Mouse (Mus musculus) cerebellum, postnatal 36 days (tissue): ENCODE measurements at regions not wholly inside any gene's neighbourhood (a gene's known extent, or its start where the extent isn't known, plus 50 kb on each side); places are given as distances from the start of the nearest gene placed in this dataset.

Experiments used
- DNase-seq, 2 experiments: peaks; one replicate each; pipeline ENCODE4 v3.0.0; 2021 to 2022; ENCODE audit warnings: mixed read lengths in 2 of 2

DNA sequence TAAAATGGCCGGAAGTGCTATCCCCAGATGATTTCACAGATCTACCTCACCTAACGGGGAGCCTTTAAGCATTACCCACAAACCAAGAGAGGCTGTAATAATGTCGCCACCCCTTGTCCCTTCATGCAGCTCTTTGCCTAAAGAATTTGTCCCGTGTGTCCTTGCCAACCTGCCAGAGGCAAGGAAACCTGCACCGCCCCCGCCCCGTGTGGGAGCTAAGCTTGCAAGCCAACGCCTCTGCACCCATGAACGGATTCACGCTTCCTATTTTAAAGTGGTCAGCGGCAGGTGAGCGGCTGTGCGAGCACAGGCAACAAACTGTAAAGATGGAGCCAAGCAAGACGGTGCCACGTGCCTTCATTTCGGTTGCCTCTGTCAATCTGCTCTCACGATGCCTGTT is 63.1 kb downstream of the Gm11011 start:
- no peak for DNase-seq

DNA sequence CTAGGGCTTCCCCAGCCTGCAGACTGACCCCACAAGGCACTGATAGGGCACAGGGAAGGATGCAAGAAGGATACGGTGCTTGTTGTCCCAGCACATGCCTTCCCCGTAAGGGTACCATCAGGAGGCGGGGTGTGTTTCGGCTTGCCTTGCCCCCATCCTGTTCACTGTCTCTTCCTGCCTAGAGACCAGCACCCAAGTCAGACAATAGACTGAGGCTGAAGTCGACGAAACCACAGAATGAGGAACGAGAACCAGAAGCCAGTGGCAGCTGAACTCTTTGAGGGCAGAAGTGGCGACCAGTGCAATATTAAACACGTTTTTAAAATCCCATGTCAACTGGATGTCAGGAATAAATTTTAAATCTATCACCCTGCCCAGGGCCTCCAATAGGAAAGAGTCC is 67.6 kb downstream of the Gm11011 start:
- no peak for DNase-seq

DNA sequence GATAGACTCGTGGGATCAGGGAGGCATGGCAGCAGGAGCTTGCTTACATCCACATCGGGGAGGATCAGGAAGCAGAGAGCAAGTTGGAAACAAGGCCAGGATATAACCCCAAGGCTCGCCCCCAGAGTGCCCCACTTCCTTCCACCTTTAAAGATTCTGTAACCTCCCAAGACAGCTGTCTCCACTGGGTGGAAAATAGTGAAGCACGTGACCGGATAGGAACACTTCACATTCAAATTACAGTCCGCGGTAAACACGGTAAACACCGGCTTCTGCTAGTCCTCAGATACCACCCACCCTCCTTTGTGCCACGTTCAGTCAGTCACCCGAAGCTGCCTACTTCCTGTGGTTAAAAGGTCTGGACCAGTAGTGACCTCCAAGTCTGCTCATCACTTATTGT is 72.2 kb downstream of the Gm11011 start:
- DNase-seq: no peak

DNA sequence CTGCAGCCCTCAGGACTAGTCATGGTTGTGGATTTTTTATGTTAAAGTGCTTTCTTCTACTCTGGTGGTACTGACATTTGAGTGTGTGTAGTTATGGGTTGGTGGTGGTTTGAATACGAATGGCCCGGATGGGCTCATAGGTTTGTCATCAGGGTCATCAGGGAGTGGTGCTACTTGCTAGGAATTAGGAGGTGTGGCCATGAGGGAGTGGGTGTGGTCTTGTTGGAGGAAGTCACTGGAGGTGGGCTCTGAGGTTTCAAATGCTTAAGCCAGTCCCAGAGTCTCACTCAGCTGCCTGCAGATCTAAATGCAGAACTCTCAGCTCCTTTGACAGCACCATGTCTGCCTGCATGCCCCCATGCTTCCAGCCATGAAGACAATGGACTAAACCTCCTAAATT is 76.8 kb downstream of the Gm11011 start:
- no peak for DNase-seq

DNA sequence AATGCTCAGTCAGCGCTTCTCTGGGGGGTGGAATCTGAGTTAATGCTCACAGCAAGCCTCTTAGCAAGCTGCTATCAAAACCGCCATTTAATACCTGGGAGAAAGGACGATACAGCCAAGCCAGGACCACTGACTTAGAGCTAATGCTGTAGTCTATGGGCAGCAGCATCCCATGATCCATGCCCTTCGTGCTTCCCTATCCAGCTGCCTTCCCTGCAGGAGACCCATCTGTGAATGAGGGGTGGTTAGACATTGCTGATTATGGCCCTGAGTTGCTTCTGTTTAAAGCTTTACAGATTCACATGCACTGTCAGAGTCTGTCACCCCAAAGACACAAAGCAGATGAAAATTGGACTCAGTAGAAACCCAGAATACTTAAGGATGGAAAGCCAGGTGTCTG is 78.1 kb downstream of the Gm11011 start:
- DNase-seq: no peak

DNA sequence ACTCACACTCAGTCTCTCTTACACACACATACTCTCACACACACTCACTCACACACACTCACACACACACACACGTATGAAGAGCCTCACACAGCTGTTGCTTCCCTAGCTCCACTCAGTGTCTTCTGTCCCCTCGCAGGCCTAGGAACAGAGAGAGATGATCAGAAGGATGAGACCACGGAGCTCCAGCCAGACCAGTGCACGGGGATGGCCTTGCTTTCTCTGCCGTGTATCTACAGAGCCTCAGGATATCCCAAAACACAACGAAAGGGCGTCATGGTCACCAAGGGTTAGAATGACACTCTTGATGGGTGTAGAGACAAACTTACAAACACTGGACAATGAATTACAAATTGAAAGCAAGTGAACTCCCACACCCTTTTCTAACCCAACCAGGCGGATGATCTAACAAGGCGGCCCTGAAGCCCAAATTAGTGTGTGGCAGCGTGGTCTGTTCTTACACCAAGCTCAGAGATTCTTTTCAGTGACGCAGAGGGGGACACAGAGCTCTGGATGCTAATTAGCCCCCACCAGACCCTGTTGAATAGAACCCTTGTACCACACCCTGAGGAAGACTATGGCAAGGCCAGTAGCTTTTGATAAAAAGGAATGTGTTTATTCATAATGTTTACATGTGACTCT is 83.0 kb downstream of the Gm11011 start:
- no peak for DNase-seq

DNA sequence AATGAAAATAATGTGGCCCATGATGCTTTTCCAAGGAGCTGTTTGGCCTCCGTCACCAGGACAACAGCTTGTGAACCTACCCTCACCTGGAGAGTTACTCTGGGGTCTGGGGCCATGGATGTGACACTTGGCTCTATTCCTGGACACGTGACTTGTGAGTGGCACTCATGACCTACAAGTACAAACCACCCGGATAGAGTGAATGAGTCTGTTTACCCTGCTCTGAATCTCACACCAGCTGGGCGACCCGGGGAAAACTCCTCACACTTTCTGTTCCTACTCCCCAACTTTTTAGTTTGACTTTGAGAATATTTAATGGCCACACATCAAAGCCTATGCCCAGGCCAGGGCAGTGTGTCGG is 84.0 kb downstream of the Gm11011 start:
- DNase-seq: no peak

DNA sequence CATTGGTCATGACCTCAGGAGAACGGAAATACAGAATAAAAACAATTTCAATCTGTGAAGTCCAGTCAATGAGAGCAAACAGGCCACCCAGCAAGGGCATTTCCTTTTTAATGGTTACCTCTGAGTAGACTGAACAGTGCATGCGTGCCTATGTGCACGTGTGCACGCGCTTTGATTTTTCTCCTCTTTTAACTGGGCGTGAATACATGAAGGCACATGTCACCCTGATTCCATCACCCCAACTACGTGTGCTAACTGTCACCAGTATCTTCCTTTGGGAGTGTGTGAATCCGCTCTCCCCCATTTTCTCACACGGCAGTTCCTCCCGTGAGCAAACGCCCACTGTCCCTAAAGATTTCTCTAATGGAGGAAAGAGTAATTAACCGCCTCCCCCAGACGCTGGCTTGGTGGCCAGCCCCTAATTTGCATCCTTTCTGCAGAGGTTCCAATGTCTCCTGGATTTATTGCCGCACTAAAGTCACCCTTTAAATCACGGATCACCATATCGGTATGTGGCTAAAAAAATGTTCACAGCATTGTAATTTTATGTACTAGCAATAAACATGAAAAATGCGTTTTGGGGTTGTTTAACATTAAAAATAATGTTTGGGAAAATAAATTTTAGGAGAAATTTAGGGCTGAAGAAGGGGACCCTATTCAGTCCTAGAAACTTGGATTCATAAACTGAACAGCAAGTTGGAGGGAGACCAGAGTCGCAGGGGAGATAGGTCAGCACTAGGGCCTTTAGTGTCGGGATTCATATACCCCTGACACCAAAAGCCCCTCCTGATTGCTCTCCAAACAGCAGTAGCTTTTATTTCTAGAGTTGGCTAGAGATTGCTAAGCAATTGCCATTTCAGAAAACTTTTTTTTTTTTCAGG is 84.6 kb downstream of the Gm11011 start:
- no peak for DNase-seq

DNA sequence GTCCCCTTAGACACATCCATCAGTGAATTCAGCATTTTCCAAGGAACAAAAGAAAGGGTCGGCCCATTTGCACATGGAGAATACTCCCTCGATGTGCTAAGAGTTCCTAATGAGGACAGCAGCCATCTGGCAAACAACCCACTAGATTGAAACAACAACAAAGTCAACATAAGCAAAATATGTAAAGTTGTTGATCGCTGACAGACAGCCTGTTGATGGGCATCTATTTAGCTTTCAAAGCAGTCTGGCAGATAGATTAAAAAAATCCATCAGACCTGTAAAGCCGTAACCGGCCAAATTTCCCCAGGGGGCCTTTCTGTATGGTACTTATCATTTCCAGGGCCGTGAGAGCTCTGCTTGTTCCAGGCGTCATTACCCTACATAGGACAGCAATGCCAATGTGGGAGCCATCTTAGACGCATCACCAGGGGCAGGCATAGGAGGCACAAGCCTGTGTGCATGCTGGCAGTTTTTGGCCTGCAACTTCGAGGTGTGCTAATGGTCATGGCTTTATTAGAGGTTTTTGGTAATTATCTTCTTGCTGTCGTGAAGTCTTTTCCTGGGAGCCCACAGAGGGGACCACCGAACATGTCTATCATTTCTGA is 85.7 kb downstream of the Gm11011 start:
- no peak for DNase-seq

DNA sequence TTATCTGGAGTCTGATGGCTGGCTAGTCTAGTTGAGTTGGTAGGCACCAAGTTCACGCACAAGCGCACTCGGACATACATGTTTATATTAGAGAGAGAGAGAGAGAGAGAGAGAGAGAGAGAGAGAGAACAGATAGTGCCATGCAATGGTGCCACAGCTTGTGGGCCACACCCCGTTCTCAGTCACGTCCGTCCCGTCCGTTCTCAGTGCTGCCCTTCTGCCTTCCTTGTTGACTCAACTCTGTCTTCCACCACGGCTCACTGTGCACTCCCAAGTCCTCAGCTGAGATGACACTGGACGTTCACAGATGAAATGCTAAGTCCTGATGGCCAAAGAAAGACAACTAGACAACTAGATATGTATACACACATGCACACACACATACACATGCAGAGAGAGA is 92.2 kb downstream of the Gm11011 start:
- no peak for DNase-seq

DNA sequence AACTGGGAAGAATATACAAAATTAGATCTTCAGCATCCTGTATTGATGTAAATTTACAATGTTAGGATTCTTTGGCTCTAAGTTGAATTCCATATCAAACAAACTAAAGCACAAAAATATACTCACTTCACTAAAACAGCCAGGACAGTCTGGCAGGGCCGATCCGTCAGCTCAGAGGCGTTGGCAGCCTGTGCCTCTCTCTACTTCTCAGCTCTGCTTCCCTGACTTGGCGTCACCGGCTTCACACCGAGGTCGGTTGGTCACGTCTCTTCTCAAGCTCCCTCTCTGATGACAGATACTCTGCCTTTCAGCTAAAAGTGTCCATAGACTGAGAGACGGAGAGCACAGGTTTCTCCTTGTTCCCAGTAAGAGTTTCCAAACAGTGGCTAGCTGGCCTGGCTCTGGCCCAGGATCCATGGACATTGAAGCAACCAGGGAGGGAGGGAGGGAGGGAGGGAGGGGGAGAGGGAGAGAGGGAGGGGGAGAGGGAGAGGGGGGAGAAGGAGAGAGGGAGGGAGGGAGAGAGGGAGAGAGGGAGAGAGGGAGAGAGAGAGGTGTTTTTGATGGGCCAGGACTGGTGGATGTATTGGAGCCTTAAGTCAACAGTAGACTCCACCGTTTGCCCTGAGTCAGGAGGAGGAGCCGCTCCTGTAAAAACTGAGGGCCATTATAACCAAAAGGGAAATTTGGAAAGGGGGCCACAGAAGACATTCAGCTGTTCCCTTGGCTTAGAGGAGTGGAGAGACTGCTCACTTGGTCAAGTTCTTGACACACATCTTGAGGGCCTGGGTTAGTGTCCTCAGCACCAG is 92.8 kb downstream of the Gm11011 start:
- DNase-seq: no peak

DNA sequence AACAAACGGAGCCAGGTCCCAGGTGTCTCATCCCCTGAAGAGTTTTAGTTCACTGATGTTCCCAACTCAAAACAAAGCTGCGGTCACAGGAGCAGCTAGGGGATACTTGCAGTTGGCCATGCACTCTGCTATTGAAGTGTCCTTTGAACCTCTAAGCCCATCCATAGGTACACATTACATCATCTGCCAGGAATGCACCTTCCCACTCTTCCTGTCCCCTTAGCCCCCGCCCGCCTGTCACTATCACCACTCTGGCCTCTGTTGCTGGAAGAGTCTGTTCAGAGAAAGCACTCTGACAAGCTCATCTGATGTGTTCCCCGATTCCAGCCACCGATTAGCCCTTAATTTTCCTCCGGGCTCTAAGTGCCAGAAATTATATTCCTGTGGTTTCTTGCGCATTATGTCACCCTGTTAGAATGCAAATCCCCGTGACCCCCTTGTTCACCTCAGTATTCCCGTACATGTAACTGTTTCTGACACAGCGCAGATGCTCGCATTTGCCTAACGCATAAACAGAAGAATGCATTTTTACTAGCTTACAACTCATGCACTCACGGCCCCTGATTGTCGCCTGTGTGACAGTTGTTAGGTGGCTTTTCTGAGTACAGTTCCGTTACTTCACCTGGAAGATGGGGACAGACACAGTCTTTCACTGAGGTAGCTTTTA is 93.8 kb downstream of the Gm11011 start:
- DNase-seq: no peak

DNA sequence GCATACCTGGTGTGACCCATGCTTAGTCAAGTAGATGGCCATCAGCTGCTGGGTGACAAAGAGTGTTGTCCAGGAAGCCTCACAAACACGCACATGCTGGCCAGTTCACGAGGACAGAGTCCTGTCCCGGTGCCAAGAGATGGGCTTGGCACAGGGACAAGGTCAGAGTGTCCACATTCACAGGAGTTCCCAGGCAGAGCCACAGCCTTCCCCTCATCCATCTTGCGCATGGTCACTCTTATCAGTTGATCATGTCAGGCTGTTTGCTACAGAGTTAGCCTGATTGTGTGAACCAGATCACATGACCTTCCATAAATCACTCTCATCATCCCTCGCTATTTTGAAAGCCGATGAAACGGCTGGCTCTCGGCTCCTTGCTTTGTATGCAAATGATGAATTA is 103.6 kb downstream of the Gm11011 start:
- DNase-seq: no peak

DNA sequence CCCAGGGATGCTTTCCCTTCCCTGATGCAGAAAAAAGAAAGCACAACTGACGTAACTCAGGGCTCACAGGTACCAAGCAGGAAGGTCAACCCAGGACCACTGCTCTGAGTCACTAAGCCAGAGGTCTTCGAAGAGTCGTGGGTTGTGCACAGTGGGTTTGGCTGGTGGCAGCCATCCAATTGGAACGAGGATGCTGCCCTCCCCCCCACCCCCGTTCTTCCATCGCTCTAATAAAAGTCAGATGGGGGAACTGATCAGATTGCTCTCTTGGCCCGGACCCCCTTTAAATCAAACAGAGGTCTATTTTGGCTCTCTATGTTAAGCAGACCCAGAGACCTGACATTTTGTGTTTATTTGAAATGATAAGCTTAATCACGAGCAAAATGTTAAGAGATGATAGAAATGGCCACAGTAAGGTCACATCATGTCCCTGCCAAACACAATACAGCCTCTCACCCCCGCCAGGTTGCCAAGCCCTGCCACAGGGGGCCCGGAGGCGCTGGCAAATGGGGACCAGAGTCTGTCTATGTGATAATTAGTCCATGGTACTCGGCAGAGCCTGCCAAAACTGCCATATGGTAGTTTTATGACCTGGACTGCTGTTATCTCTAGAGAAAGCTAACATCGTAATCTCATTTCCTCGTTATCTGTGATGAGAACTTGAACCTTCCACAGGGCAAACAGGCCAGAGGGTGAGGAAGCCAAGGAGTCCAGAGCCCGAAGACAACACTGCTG is 105.6 kb downstream of the Gm11011 start:
- peak; percentile 77 to 83 for DNase-seq

DNA sequence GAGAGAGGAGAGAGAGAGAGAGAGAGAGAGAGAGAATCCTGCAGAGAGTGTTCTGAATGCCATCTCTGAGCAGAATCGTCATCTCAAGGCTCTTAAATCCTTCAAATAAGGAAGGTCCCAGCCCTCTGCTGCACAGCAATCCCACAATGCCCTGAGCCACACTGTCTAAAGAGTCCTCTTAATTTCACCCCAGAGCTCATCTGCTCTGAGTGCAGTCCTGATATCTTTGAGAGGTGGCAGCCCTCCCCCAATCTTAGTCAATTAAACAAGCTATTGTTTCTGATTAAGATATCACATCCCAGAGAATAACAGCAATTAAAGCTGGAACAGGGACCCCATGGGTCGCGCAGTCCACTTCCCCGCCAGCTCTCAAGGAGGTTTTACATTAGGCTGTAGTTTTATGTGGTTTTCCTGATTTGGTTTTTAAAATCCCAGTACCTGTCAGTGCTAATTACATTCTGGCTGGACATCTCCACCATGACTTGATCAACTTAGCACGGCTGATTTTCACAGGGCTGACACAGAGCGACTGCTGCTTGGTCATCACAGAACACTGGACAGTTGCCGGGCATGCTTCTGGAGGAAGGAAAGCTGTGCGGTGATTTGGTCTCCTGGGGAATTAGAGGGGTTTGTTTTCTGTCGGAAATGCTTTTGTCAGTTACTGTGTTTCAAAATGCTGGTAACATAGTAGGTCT is 113.0 kb downstream of the Gm11011 start:
- no peak for DNase-seq

DNA sequence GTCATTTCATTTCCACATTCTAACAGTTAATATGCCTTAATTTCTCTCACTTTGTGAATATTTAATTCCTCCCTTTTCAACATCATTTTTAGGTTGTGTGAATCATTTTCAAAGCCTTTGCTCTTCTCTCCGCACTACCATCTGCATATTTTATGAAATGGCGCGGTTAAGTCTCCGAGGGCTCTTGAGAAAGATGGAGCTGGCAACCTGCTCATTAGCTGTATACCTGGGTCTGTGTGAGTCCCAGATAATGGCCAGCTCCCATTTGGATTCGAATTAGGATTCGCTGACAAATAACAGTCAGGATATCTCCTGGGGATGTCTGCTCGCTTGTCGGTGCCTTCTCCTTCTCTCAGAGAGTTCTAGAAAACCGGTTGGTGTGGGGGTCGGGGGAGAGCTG is 118.0 kb downstream of the Gm11011 start:
- DNase-seq: no peak

DNA sequence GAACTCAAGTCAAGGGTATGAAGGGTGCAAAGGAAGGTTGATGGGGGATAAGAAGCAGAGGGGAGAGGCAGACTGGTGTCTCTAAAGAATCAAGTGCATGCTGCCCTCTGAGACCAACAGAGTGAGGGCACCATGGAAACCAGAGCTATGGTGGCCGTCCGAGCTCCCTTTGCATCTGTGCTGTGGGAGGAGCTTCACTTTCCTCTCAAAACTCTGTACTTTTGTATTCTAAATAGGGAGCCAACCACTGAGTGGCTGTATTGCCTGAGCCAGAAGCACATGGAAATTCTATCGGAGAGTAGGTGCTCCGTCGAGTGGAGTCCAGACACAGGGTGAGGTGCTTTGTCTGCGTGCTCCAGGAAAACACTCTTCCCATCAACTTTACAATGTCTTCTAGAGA is 119.9 kb downstream of the Gm11011 start:
- no peak for DNase-seq

DNA sequence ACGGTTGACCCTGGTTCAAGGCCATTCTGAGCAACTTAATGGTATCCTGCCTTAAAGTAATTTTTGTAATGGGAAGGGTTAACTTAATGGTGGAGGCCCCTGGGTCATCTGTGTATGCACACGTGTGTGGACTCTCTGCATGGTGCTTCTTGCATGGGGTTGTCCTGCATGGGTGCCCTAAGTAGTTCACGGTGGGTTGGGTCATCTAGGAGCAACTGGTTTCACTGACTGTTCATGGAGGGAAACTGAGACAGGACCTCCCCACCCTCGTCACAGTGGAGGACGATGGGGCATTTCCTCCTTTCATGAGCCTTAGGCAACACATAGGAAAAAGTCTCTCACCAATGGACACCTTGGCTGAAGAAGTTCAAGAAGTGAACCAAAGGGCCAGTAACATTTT is 123.4 kb downstream of the Gm11011 start:
- DNase-seq: no peak

DNA sequence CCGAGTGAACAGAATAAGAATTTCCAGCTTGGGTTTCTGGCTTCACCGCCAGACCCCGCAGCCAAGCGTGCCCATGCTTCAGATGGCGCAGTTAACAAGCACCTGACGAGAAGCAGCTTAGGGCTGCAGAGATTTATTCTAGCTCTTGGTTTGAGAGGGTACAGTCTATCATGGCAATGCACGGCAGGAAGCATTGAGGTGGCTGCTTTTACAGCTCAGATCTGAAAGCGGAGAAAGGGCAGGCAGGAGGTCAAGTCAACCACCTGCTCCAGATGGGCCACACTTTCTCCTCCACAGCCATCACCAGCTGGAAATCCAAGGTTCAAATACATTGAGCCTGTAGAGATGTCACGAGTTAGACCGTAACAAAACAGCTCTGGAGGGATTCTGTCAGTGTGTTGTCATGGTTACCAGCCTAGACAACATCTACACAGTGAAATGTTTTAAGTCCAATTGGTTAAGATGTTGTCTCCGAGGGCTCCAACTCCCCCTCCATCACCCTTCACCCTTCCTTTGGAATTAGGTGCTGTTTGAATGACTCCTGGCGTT is 126.0 kb downstream of the Gm11011 start:
- DNase-seq: no peak

DNA sequence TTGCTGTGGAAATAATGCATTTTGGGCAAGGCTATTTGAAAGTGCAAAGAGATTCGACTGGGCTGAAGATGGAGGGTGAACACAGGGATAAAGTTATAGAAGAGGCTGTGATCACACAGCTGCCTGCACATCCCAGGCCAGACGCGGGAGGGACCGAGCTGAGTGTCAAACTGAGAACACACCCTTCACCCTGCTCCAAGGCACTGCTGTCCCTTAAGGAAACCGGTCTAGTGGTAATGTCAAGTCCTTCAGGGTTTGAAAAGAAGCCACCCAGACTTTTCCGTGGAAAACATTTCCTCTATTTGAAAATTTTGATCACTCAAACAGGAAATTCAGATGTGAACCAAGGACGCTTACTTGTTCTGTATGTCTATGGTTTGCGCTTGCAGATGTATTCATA is 134.6 kb downstream of the Gm11011 start:
- no peak for DNase-seq

DNA sequence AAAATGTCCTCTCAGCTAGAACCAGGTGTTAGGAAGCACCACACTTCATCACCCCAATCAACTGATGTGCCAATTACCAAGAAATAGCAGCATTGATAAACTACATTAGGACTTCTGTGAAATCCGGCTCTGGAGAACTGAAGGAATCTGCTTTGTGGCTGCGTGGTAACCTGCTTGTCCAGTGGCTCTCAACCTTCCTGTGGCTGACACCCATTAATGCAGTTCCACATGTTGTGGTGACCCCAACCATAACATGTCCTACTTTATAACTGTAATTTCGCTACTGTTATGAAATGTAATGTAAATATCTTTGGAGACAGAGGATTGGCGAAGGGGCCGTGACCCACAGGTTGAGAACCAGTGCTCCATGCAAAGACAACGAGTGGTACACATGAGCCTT is 136.7 kb downstream of the Gm11011 start:
- no peak for DNase-seq
